14 mouse cellular contexts compared by ENCODE assay signal in the genomic region with DNA sequence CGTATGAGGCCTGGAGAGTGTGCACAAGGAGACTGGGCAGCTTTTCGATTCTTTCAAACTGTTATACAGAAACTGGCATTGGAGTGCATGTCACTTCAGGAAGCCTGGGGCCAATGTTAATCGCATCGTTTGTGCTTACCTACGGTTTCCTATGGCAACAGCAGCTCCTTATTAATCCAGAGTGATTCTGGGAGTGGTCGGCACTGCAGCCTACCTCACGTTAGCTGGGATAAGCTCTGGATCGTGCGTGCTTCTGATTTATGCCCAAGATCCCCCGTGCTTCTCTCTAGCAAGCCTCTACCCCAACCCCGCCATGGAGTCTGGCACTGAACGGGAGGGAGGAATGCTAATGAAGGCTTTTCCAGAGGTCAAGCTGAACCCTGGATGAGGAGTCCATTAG.
DNase-seq lines count a peak whose midpoint lies in the region; ATAC-seq and TF ChIP-seq lines count a peak whose summit lies in the region.
"Had no signal": no experiment of that assay in that cellular context is flagged by ENCODE, and none has a peak within 500 bp of the region (broad histone marks: within the 10 kb centered on the region; RNA-seq: fewer than 3 reads in every experiment).

No protein-coding gene starts in this region.

- intact Hi-C loops in left cerebral cortex, adult 2 months (cut with DNase I), result no loop called here

- no peak overlapping the region for H3K9ac ChIP-seq in lung, embryonic 14.5 days
- H3K9ac ChIP-seq in hindbrain, embryonic 12.5 days, result no peak overlapping the region
- H3K9ac ChIP-seq in midbrain, embryonic 11.5 days (ENCODE audit: low read length), result no peak overlapping the region
- H3K9ac ChIP-seq in neural tube, embryonic 15.5 days (replicated peaks), result no peak overlapping the region
- H3K9ac ChIP-seq: embryonic facial prominence, embryonic 15.5 days; liver, embryonic 12.5 days had no signal

- no peaks in the 10 kb centered on the region for H3K27me3 ChIP-seq in lung, embryonic 14.5 days (ENCODE audit: insufficient read depth, low read length)
- H3K27me3 ChIP-seq in hindbrain, embryonic 12.5 days, result no peaks in the 10 kb centered on the region
- H3K27me3 ChIP-seq in midbrain, embryonic 11.5 days (ENCODE audit: control insufficient read depth, insufficient read depth, low read length), result peaks cover 7% of the 10 kb centered on the region
- no peaks in the 10 kb centered on the region for H3K27me3 ChIP-seq in neural tube, embryonic 15.5 days (replicated peaks)
- H3K27me3 ChIP-seq: embryonic facial prominence, embryonic 15.5 days; liver, embryonic 12.5 days had no signal

- no peak overlapping the region for H3K27ac ChIP-seq in lung, embryonic 14.5 days (ENCODE audit: low read depth)
- peak overlapping the region; percentile 44; the same call in 1 of the 2 replicates for H3K27ac ChIP-seq in hindbrain, embryonic 12.5 days
- no peak overlapping the region for H3K27ac ChIP-seq in midbrain, embryonic 11.5 days (ENCODE audit: low read depth, low read length)
- peak overlapping the region; percentile 0; the same call in 1 of the 2 replicates for H3K27ac ChIP-seq in neural tube, embryonic 15.5 days (replicated peaks)
- no peak overlapping the region for H3K27ac ChIP-seq in left cerebral cortex, adult 2 months
- H3K27ac ChIP-seq: embryonic facial prominence, embryonic 15.5 days; kidney, postnatal 0 days; liver, embryonic 12.5 days had no signal

- H3K4me1 ChIP-seq in lung, embryonic 14.5 days (ENCODE audit: insufficient read depth), result no peaks in the 10 kb centered on the region
- peaks cover 38% of the 10 kb centered on the region for H3K4me1 ChIP-seq in hindbrain, embryonic 12.5 days
- peaks cover 16% of the 10 kb centered on the region for H3K4me1 ChIP-seq in midbrain, embryonic 11.5 days (ENCODE audit: control insufficient read depth, insufficient read depth, low read length)
- peaks cover 50% of the 10 kb centered on the region for H3K4me1 ChIP-seq in neural tube, embryonic 15.5 days

- no peak overlapping the region for H3K4me3 ChIP-seq in lung, embryonic 14.5 days (ENCODE audit: low read depth, low read length)
- H3K4me3 ChIP-seq in hindbrain, embryonic 12.5 days, result no peak overlapping the region
- H3K4me3 ChIP-seq in midbrain, embryonic 11.5 days (ENCODE audit: low read depth, low read length), result no peak overlapping the region
- H3K4me3 ChIP-seq in neural tube, embryonic 15.5 days (replicated peaks), result no peak overlapping the region
- no peak overlapping the region for H3K4me3 ChIP-seq in left cerebral cortex, adult 2 months
- H3K4me3 ChIP-seq: embryonic facial prominence, embryonic 15.5 days; liver, embryonic 12.5 days had no signal

- H3K9me3 ChIP-seq in lung, embryonic 14.5 days (ENCODE audit: low read depth, low read length), result no peaks in the 10 kb centered on the region
- no peaks in the 10 kb centered on the region for H3K9me3 ChIP-seq in hindbrain, embryonic 12.5 days (replicated peaks)
- H3K9me3 ChIP-seq in midbrain, embryonic 11.5 days (ENCODE audit: control insufficient read depth, low read length), result no peaks in the 10 kb centered on the region
- H3K9me3 ChIP-seq in neural tube, embryonic 15.5 days (replicated peaks), result no peaks in the 10 kb centered on the region
- H3K9me3 ChIP-seq: embryonic facial prominence, embryonic 15.5 days; liver, embryonic 12.5 days had no signal

- no peak for DNase-seq in lung, embryonic 14.5 days
- DNase-seq in lung, postnatal 14 days, result no peak
- DNase-seq in midbrain, embryonic 11.5 days (ENCODE audit: low spot score, missing footprints), result no peak
- DNase-seq in urinary bladder, postnatal 14 days (ENCODE audit: low spot score), result no peak
- no peak for DNase-seq in left cerebral cortex, adult 2 months (ENCODE audit: extremely low spot score in 1 of 2, low spot score in 2 of 2)
- DNase-seq: adrenal gland, postnatal 36 days; layer of hippocampus, adult 9-11 months; left cerebral cortex, postnatal 4 days; retina, postnatal 1 day had no signal

- 68% methylated on average over 12 of the region's 12 CpGs for WGBS in lung, embryonic 14.5 days
- 61% methylated on average over 12 of the region's 12 CpGs for WGBS in hindbrain, embryonic 12.5 days
- WGBS in midbrain, embryonic 11.5 days, result 45% methylated on average over 12 of the region's 12 CpGs
- WGBS in neural tube, embryonic 15.5 days, result 20% methylated on average over 12 of the region's 12 CpGs

- no peak overlapping the region for H3K4me2 ChIP-seq in lung, embryonic 14.5 days
- no peak overlapping the region for H3K4me2 ChIP-seq in hindbrain, embryonic 12.5 days (replicated peaks)
- no peak overlapping the region for H3K4me2 ChIP-seq in midbrain, embryonic 11.5 days
- H3K4me2 ChIP-seq in neural tube, embryonic 15.5 days, result peak overlapping the region; percentile 11; the same call in 1 of the 2 replicates
- H3K4me2 ChIP-seq: embryonic facial prominence, embryonic 15.5 days; liver, embryonic 12.5 days had no signal

- no peak for TF ChIP-seq CTCF in lung, embryonic 14.5 days (IDR thresholded peaks at IDR 0.05; ENCODE audit: low read depth)
- no peak for TF ChIP-seq CTCF in left cerebral cortex, adult 2 months (IDR thresholded peaks at IDR 0.05)

- 0 out of 2 replicates have a peak, but pooled peaks have one; percentile 33 for ATAC-seq in lung, embryonic 14.5 days (ENCODE audit: insufficient read depth)
- no peak for ATAC-seq in hindbrain, embryonic 12.5 days (ENCODE audit: low FRiP score)
- ATAC-seq in midbrain, embryonic 11.5 days (ENCODE audit: low FRiP score), result peak; percentile 48; the same call in 1 of the 2 replicates
- peak; percentile 21; the same call in 1 of the 2 replicates for ATAC-seq in neural tube, embryonic 15.5 days (ENCODE audit: low FRiP score)
- ATAC-seq: liver, embryonic 12.5 days had no signal

- H3K36me3 ChIP-seq in lung, embryonic 14.5 days (ENCODE audit: insufficient read depth), result no peaks in the 10 kb centered on the region
- H3K36me3 ChIP-seq in hindbrain, embryonic 12.5 days, result no peaks in the 10 kb centered on the region
- no peaks in the 10 kb centered on the region for H3K36me3 ChIP-seq in midbrain, embryonic 11.5 days (ENCODE audit: control insufficient read depth, insufficient read depth, low read length)
- no peaks in the 10 kb centered on the region for H3K36me3 ChIP-seq in neural tube, embryonic 15.5 days
- H3K36me3 ChIP-seq: embryonic facial prominence, embryonic 15.5 days; liver, embryonic 12.5 days had no signal

Comparison
In these comparisons a context has a peak if more than half of its experiments do, and no peak if none do; other contexts are left out.
1. H3K27ac ChIP-seq: peak in hindbrain, embryonic 12.5 days (single experiment) and neural tube, embryonic 15.5 days (single experiment); none in lung, embryonic 14.5 days (single experiment), midbrain, embryonic 11.5 days (single experiment) and left cerebral cortex, adult 2 months (single experiment).